Mouse (Mus musculus) lung, postnatal 0 days (tissue): ENCODE data around the gene Trank1.

Source experiments
- CTCF ChIP-seq: IDR thresholded peaks from 2 replicates; pipeline ENCODE4 v1.5.1; 2016; ENCODE audit warnings: antibody characterized with exemption, mild to moderate bottlenecking
- EP300 ChIP-seq: IDR thresholded peaks from 2 replicates; pipeline ENCODE4 v1.6.1; 2016; ENCODE audit warnings: antibody characterized with exemption, mild to moderate bottlenecking, control low read depth

DNA sequence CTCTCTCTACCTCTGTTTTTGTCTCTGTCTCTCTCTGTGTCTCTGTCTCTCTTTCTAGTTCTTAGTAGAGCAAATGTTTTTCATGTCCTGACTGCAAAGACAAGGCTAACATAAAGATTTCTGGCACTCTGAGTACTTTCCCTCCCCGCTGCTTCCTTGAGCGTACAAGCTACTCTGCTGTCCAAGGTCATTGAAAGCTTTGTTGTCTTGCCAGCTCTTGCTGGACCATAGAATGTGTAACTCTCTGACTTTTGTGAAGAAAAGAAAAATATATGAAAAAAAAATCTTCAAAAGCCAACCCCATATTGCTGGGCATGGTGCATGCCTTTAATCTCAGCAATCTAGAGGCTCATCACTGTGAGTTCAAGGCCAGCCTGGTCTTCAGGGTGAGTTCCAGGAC is 12.9 kb upstream of the Trank1 start:
- TF ChIP-seq CTCF (no peak), EP300 (no peak)
